ENCODE assay signal across 8 mouse cellular contexts in the genomic region with DNA sequence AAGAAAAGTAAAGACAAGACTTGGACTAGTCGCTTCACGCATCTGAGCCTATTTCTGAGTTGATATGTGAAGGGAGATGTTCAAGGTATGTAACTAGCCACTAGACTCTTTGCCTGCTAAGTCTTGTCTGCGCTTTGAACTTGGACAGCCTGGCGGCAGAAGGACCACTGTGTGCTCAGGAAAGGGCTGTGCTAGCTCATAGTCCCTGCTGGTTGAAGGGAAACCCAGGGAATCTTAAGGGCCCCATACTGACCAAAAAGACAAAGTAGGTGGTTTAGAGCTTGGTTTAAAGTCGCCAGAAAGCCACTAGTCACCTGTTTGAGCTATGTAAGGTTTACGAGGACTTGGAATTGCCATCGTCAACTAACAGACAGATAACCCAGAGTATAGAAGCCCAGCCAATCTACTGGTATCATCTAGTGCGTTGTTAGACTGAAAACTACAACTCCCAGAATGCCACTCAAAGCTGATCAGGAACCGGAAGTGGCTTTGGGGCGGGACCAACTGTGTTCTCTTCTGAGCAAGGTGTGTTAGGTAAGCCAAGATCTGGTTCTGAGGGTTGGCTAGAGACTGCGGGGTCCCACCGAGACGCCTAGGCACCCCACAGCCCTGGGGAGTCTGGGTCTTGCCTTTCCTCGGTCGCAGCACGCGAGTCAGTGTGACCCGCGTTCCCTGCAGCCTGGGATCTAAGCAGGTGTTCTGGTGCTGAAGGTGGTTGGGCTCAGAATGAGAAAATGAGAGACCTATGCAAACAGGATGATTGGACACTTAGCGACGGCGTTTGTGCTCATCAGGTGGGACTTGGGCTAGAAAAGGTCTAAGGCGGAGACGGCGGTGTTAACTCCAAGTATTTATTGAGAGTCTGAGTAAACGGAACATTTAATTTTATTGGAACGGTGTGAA. TPM values are rescaled to one million over a fixed set of nuclear protein-coding genes. Genes with fewer than 3 reads are reported as not detected.
DNase-seq lines count a peak whose midpoint lies in the region; ATAC-seq lines count a peak whose summit lies in the region.

A gene (plus strand): TSS at position 466 of the 903 bp plus-strand sequence.

- peak; percentile 95 for ATAC-seq in intestine, embryonic 16.5 days

- no peak within 1 kb of the TSS for H3K27ac ChIP-seq in intestine, embryonic 16.5 days (ENCODE audit: low read length)

- intact Hi-C loops in heart, postnatal 25 days (cut with DNase I), result no loop called here
- intact Hi-C loops in left cerebral cortex, postnatal 25 days (cut with DNase I), result loop anchor here (2.0 to 5.0 kb wide), 2 partner anchors 24 to 280 kb away; a partner anchor contains a TSS

- 0 out of 2 replicates have a peak, but pooled peaks cover 5% of the 10 kb centered on the region for H3K36me3 ChIP-seq in intestine, embryonic 16.5 days (ENCODE audit: control insufficient read depth, insufficient read depth, low read length)

- peak within 1 kb of the TSS; percentile 74 for H3K9ac ChIP-seq in intestine, embryonic 16.5 days (ENCODE audit: low read depth, low read length)

- no peaks in the 10 kb centered on the region for H3K27me3 ChIP-seq in intestine, embryonic 16.5 days (replicated peaks; ENCODE audit: control insufficient read depth, insufficient read depth, low read length)

- H3K4me1 ChIP-seq in intestine, embryonic 16.5 days (ENCODE audit: control insufficient read depth, insufficient read depth, low read length), result peaks cover 4% of the 10 kb centered on the region; the same call in 1 of the 2 replicates

- H3K4me3 ChIP-seq in intestine, embryonic 16.5 days (ENCODE audit: low read length), result peak within 1 kb of the TSS; percentile 71

- peak within 1 kb of the TSS; percentile 73 for H3K4me2 ChIP-seq in intestine, embryonic 16.5 days (ENCODE audit: low read depth, low read length)

- no peaks in the 10 kb centered on the region for H3K9me3 ChIP-seq in intestine, embryonic 16.5 days (ENCODE audit: control insufficient read depth, low read length)

- WGBS in intestine, embryonic 16.5 days, result 17% methylated on average over 27 of the region's 27 CpGs

- DNase-seq in heart, adult 11 months, result peak; percentile 97
- no peak for DNase-seq in heart, postnatal 25 days (ENCODE audit: low spot score)
- DNase-seq in embryo, embryonic 10 days (ENCODE audit: low spot score), result peak; percentile 90
- peak; percentile 55 for DNase-seq in gastrocnemius, postnatal 10 days
- peak; percentile 77 to 84 for DNase-seq in left cerebral cortex, postnatal 25 days (ENCODE audit: low spot score in 2 of 2)
- peak; percentile 67 for DNase-seq in mesoderm, embryonic 11.5 days (ENCODE audit: low read depth, low spot score)
- DNase-seq in spleen, adult 12 weeks (ENCODE audit: low spot score), result peak; percentile 60

RNA-seq across cellular contexts. Expression of the gene that starts here (rescaled TPM):
- 1 to 10 TPM; 3.5 to 6.2 TPM for total RNA-seq in heart, postnatal 25 days (2021)
- 1 to 10 TPM; 4.0 to 6.2 TPM for total RNA-seq in gastrocnemius, postnatal 10 days (2021)
- 13.0 and 15.5 TPM in 2 replicates for polyA plus RNA-seq in intestine, embryonic 16.5 days (2015; fragmentation: Nextera tagmentation; extraction: Ambion mirVana)
- total RNA-seq in left cerebral cortex, postnatal 25 days (2021), result 10 to 100 TPM; 12.7 to 15.8 TPM
